Mouse (Mus musculus) midbrain, embryonic 11.5 days (tissue): ENCODE measurements around the gene Rapgef4. TPM values are rescaled to one million over a fixed set of nuclear protein-coding genes. Genes with fewer than 3 reads are reported as not detected.

Experiments
- ATAC-seq: fragments of 200-750 bp; cut with Nextera tagmentation; 2 replicates; pipeline ENCODE4 v1.8.0; 2017; ENCODE audit warnings: moderate TSS enrichment, moderate library complexity; ENCODE audit not compliant: low FRiP score
- DNase-seq: peaks from one replicate; pipeline ENCODE4 v3.0.0; 2015; ENCODE audit warnings: low spot score; ENCODE audit errors: missing footprints
- H3K27ac ChIP-seq: fragments of 300-500 bp; sonication (generic); 2 replicates; pipeline ENCODE4 v1.5.1; 2014; ENCODE audit warnings: low read depth, low read length
- H3K27me3 ChIP-seq: fragments of 300-500 bp; sonication (generic); 2 replicates; pipeline ENCODE4 v1.6.1; 2014; ENCODE audit warnings: mild to moderate bottlenecking, low read length, moderate library complexity, mixed read lengths; ENCODE audit not compliant: control insufficient read depth, insufficient read depth
- H3K36me3 ChIP-seq: fragments of 300-500 bp; sonication (generic); 2 replicates; pipeline ENCODE4 v1.6.1; 2014; ENCODE audit warnings: mild to moderate bottlenecking, low read length, moderate library complexity, mixed read lengths; ENCODE audit not compliant: control insufficient read depth, insufficient read depth
- H3K4me1 ChIP-seq: fragments of 300-500 bp; sonication (generic); 2 replicates; pipeline ENCODE4 v1.6.1; 2014; ENCODE audit warnings: low read length; ENCODE audit not compliant: control insufficient read depth, insufficient read depth
- H3K4me2 ChIP-seq: fragments of 300-500 bp; sonication (generic); 2 replicates; pipeline ENCODE4 v1.6.1; 2014; ENCODE audit warnings: mild to moderate bottlenecking, moderate library complexity
- H3K4me3 ChIP-seq: fragments of 300-500 bp; sonication (generic); 2 replicates; pipeline ENCODE4 v1.5.1; 2014; ENCODE audit warnings: low read depth, low read length
- H3K9ac ChIP-seq: fragments of 300-500 bp; sonication (generic); 2 replicates; pipeline ENCODE4 v1.6.1; 2014; ENCODE audit warnings: low read length
- H3K9me3 ChIP-seq: fragments of 300-500 bp; sonication (generic); 2 replicates; pipeline ENCODE4 v1.6.1; 2016; ENCODE audit warnings: low read length; ENCODE audit not compliant: control insufficient read depth
- WGBS: fragments of 180-500 bp; shearing (Covaris S2); extraction: QIAGEN DNeasy Blood & Tissue Kit; methylation state at CpG from one replicate; pipeline ENCODE4 v1.1.7; 2014; 5-methylcytosine and 5-hydroxymethylcytosine counted together
- polyA plus RNA-seq: library from polyadenylated mRNA; unstranded; fragments of >200 nt; fragmentation: Nextera tagmentation; extraction: Ambion mirVana; gene quantifications from 2 replicates; pipeline ENCODE4 v1.2.1, GENCODE M21; 2014

Rapgef4 gene
- polyA plus RNA-seq, 1 experiment from 2014 or later: 2.0 TPM

- 29% methylated on average over 3 of the region's 3 CpGs for WGBS
- H3K9me3 ChIP-seq: no peaks in the 10 kb centered on the region
Measured at GRCm38 (mm10) chr2:72219921-72220320, 238.9 kb downstream of the Rapgef4 start.

GRCm38 (mm10) chr2:72221283-72221682, 240.2 kb downstream of the Rapgef4 start:
- H3K9me3 ChIP-seq: no peaks in the 10 kb centered on the region
- no peaks in the 10 kb centered on the region for H3K36me3 ChIP-seq
- no peak overlapping the region for H3K4me3 ChIP-seq
- no peaks in the 10 kb centered on the region for H3K27me3 ChIP-seq
- no peak for DNase-seq
- no peak for ATAC-seq
- H3K4me1 ChIP-seq: no peaks in the 10 kb centered on the region
- no peak overlapping the region for H3K4me2 ChIP-seq
- H3K27ac ChIP-seq: no peak overlapping the region
- 90% methylated on average over 11 of the region's 11 CpGs for WGBS
- no peak overlapping the region for H3K9ac ChIP-seq

More at GRCm38 (mm10) chr2:72219921-72220320, 238.9 kb downstream of the Rapgef4 start:
- H3K4me3 ChIP-seq: no peak overlapping the region
- no peaks in the 10 kb centered on the region for H3K4me1 ChIP-seq
- no peak overlapping the region for H3K9ac ChIP-seq
- DNase-seq (peak; percentile 95), ATAC-seq (no peak)
- no peak overlapping the region for H3K4me2 ChIP-seq
- no peaks in the 10 kb centered on the region for H3K27me3 ChIP-seq
- H3K36me3 ChIP-seq: no peaks in the 10 kb centered on the region
- H3K27ac ChIP-seq: no peak overlapping the region

GRCm38 (mm10) chr2:72221706-72222105, 240.7 kb downstream of the Rapgef4 start:
- no peak for ATAC-seq
- H3K4me2 ChIP-seq: no peak overlapping the region
- no peaks in the 10 kb centered on the region for H3K36me3 ChIP-seq
- H3K9ac ChIP-seq: no peak overlapping the region
- H3K4me3 ChIP-seq: no peak overlapping the region
- no peaks in the 10 kb centered on the region for H3K27me3 ChIP-seq
- no peak overlapping the region for H3K27ac ChIP-seq
- WGBS: 71% methylated on average over 7 of the region's 7 CpGs
- no peaks in the 10 kb centered on the region for H3K9me3 ChIP-seq
- no peaks in the 10 kb centered on the region for H3K4me1 ChIP-seq
- peak; percentile 54 for DNase-seq

GRCm38 (mm10) chr2:72222276-72222675, 241.2 kb downstream of the Rapgef4 start:
- H3K27ac ChIP-seq: no peak overlapping the region
- H3K4me3 ChIP-seq: no peak overlapping the region
- H3K9ac ChIP-seq: no peak overlapping the region
- no peaks in the 10 kb centered on the region for H3K4me1 ChIP-seq
- no peaks in the 10 kb centered on the region for H3K9me3 ChIP-seq
- no peak overlapping the region for H3K4me2 ChIP-seq
- ATAC-seq: no peak
- no peaks in the 10 kb centered on the region for H3K27me3 ChIP-seq
- 87% methylated on average over 4 of the region's 4 CpGs for WGBS
- H3K36me3 ChIP-seq: no peaks in the 10 kb centered on the region
- DNase-seq: peak; percentile 54

- H3K9ac ChIP-seq: no peak overlapping the region
- H3K4me2 ChIP-seq: no peak overlapping the region
- peak; percentile 66 for DNase-seq
- no peak for ATAC-seq
- H3K27me3 ChIP-seq: no peaks in the 10 kb centered on the region
- no peak overlapping the region for H3K27ac ChIP-seq
- 93% methylated on average over 16 of the region's 16 CpGs for WGBS
- no peaks in the 10 kb centered on the region for H3K9me3 ChIP-seq
- no peaks in the 10 kb centered on the region for H3K4me1 ChIP-seq
- no peak overlapping the region for H3K4me3 ChIP-seq
- no peaks in the 10 kb centered on the region for H3K36me3 ChIP-seq
Measured at GRCm38 (mm10) chr2:72222736-72223455, 241.9 kb downstream of the Rapgef4 start.

- DNase-seq (no peak), ATAC-seq (no peak)
- H3K9ac ChIP-seq: no peak overlapping the region
- H3K4me2 ChIP-seq: no peak overlapping the region
- H3K9me3 ChIP-seq: no peaks in the 10 kb centered on the region
- no peak overlapping the region for H3K27ac ChIP-seq
- H3K4me1 ChIP-seq: no peaks in the 10 kb centered on the region
- no peaks in the 10 kb centered on the region for H3K27me3 ChIP-seq
- 73% methylated on average over 5 of the region's 5 CpGs for WGBS
- H3K36me3 ChIP-seq: no peaks in the 10 kb centered on the region
- H3K4me3 ChIP-seq: no peak overlapping the region
Measured at GRCm38 (mm10) chr2:72223479-72223878, 242.4 kb downstream of the Rapgef4 start.

GRCm38 (mm10) chr2:72226006-72226405, 245.0 kb downstream of the Rapgef4 start:
- Histone ChIP-seq H3K4me1 (no peaks in the 10 kb centered on the region), H3K9me3 (no peaks in the 10 kb centered on the region), H3K27me3 (no peaks in the 10 kb centered on the region), H3K36me3 (no peaks in the 10 kb centered on the region), H3K4me3 (no peak overlapping the region), H3K4me2 (no peak overlapping the region), H3K9ac (no peak overlapping the region), H3K27ac (no peak overlapping the region)
- DNase-seq (peak; percentile 10), ATAC-seq (no peak)
- WGBS: 86% methylated on average over 6 of the region's 6 CpGs

- DNase-seq: peak; percentile 60
- Histone ChIP-seq H3K36me3 (no peaks in the 10 kb centered on the region), H3K4me2 (no peak overlapping the region), H3K27me3 (no peaks in the 10 kb centered on the region), H3K4me1 (no peaks in the 10 kb centered on the region), H3K9me3 (no peaks in the 10 kb centered on the region), H3K9ac (no peak overlapping the region), H3K4me3 (no peak overlapping the region), H3K27ac (no peak overlapping the region)
- no peak for ATAC-seq
- 95% methylated on average over 6 of the region's 6 CpGs for WGBS
Measured at GRCm38 (mm10) chr2:72227416-72227815, 246.4 kb downstream of the Rapgef4 start.

- Histone ChIP-seq H3K4me1 (no peaks in the 10 kb centered on the region), H3K27ac (no peak overlapping the region), H3K9ac (no peak overlapping the region), H3K36me3 (no peaks in the 10 kb centered on the region), H3K9me3 (no peaks in the 10 kb centered on the region), H3K27me3 (no peaks in the 10 kb centered on the region), H3K4me2 (no peak overlapping the region), H3K4me3 (no peak overlapping the region)
- WGBS: 89% methylated on average over 14 of the region's 14 CpGs
- ATAC-seq (no peak), DNase-seq (peak; percentile 45)
Measured at GRCm38 (mm10) chr2:72228881-72229280, 247.8 kb downstream of the Rapgef4 start.
